23 mouse cellular contexts compared by ENCODE assay signal in genomic region chr16:23181054-23181453, GRCm38 (mm10). TPM values are rescaled to one million over a fixed set of nuclear protein-coding genes. Genes with fewer than 3 reads are reported as not detected.
A peak's percentile ranks its signal among the peaks of the same experiment; 100 is the strongest.
DNase-seq lines count a peak whose midpoint lies in the region; ATAC-seq lines count a peak whose summit lies in the region.
"Had no signal": no experiment of that assay in that cellular context is flagged by ENCODE, and none has a peak within 500 bp of the region (broad histone marks: within the 10 kb centered on the region; RNA-seq: fewer than 3 reads in every experiment).

No protein-coding gene starts in this region.

- H3K9me3 ChIP-seq in hindbrain, embryonic 12.5 days (replicated peaks) = no peaks in the 10 kb centered on the region
- H3K9me3 ChIP-seq: embryonic facial prominence, embryonic 13.5 days; forebrain, embryonic 15.5 days; heart, embryonic 10.5 days; hindbrain, embryonic 13.5 days; intestine, embryonic 15.5 days; liver, embryonic 13.5 days had no signal

- H3K27me3 ChIP-seq in hindbrain, embryonic 12.5 days = no peaks in the 10 kb centered on the region
- H3K27me3 ChIP-seq: embryonic facial prominence, embryonic 13.5 days; forebrain, embryonic 15.5 days; hindbrain, embryonic 13.5 days; intestine, embryonic 15.5 days; liver, embryonic 13.5 days; Patski had no signal

- intact Hi-C loops in left cerebral cortex, postnatal 4 days (cut with DNase I) = no loop called here

- ATAC-seq in activated CD4-positive, CD25-positive, alpha-beta regulatory T cell, adult 4 months = peak; percentile 20
- ATAC-seq in inflammation-experienced regulatory T-cells, adult 6 months = peak; percentile 14
- no peak for ATAC-seq in hindbrain, embryonic 12.5 days (ENCODE audit: low FRiP score)
- ATAC-seq: forebrain, embryonic 15.5 days; intestine, embryonic 15.5 days; midbrain, embryonic 16.5 days; Patski had no signal

- no peak overlapping the region for H3K4me3 ChIP-seq in hindbrain, embryonic 12.5 days
- H3K4me3 ChIP-seq: embryonic facial prominence, embryonic 13.5 days; forebrain, embryonic 15.5 days; heart, embryonic 10.5 days; hindbrain, embryonic 13.5 days; intestine, embryonic 15.5 days; left cerebral cortex, adult 2 months; liver, embryonic 13.5 days had no signal

- no peaks in the 10 kb centered on the region for H3K4me1 ChIP-seq in hindbrain, embryonic 12.5 days
- H3K4me1 ChIP-seq: embryonic facial prominence, embryonic 13.5 days; forebrain, embryonic 15.5 days; heart, embryonic 10.5 days; hindbrain, embryonic 13.5 days; intestine, embryonic 15.5 days; liver, embryonic 13.5 days had no signal

- WGBS in hindbrain, embryonic 12.5 days = 80% methylated on average over 4 of the region's 4 CpGs

- no peak overlapping the region for H3K27ac ChIP-seq in hindbrain, embryonic 12.5 days
- H3K27ac ChIP-seq: embryonic facial prominence, embryonic 13.5 days; forebrain, embryonic 15.5 days; heart, embryonic 10.5 days; hindbrain, embryonic 13.5 days; intestine, embryonic 15.5 days; liver, embryonic 13.5 days had no signal

- H3K9ac ChIP-seq in hindbrain, embryonic 12.5 days = no peak overlapping the region
- H3K9ac ChIP-seq: embryonic facial prominence, embryonic 13.5 days; forebrain, embryonic 15.5 days; hindbrain, embryonic 13.5 days; intestine, embryonic 15.5 days; liver, embryonic 13.5 days had no signal

- DNase-seq in layer of hippocampus, adult 9-11 months = peak; percentile 53
- DNase-seq in layer of hippocampus, postnatal 25 days (ENCODE audit: extremely low spot score in 1 of 2, low spot score in 1 of 2) = no peak
- peak; percentile 60 for DNase-seq in CD4-positive, CD25-positive, alpha-beta regulatory T cell, adult 2 months (ENCODE audit: low read depth, low spot score)
- no peak for DNase-seq in embryo, embryonic 11 days
- DNase-seq in left cerebral cortex, postnatal 4 days = no peak
- DNase-seq: adrenal gland, postnatal 14 days; cerebellum, adult 9-11 months; gastrocnemius, postnatal 36 days; liver, embryonic 13.5 days; thymus, postnatal 4 days had no signal

- H3K36me3 ChIP-seq in hindbrain, embryonic 12.5 days = no peaks in the 10 kb centered on the region
- H3K36me3 ChIP-seq: embryonic facial prominence, embryonic 13.5 days; forebrain, embryonic 15.5 days; heart, embryonic 10.5 days; hindbrain, embryonic 13.5 days; intestine, embryonic 15.5 days; liver, embryonic 13.5 days had no signal

- no peak overlapping the region for H3K4me2 ChIP-seq in hindbrain, embryonic 12.5 days (replicated peaks)
- H3K4me2 ChIP-seq: embryonic facial prominence, embryonic 13.5 days; forebrain, embryonic 15.5 days; hindbrain, embryonic 13.5 days; intestine, embryonic 15.5 days; liver, embryonic 13.5 days had no signal

RNA-seq across cellular contexts. Expression of gene Adipoq, which starts 34.7 kb away (rescaled TPM):
- not detected for total RNA-seq in layer of hippocampus, postnatal 25 days (2021)
- polyA plus RNA-seq in activated CD4-positive, CD25-positive, alpha-beta regulatory T cell, adult 4 months (2017; shearing (Covaris generic)) = not detected
- polyA plus RNA-seq in inflammation-experienced regulatory T-cells, adult 6 months (2017; shearing (Covaris generic)) = under 1 TPM in 2 of 3 experiments, not detected in 1; 0.46 to 0.95 TPM
- not detected in 2 replicates for polyA plus RNA-seq in hindbrain, embryonic 12.5 days (2016; fragmentation: Nextera tagmentation; extraction: Ambion mirVana)
- not detected for total RNA-seq in left cerebral cortex, postnatal 4 days (2021)
- total RNA-seq: left cerebral cortex, adult 2 months had no signal
- polyA plus RNA-seq: embryonic facial prominence, embryonic 13.5 days; forebrain, embryonic 15.5 days; hindbrain, embryonic 13.5 days; intestine, embryonic 15.5 days; kidney, embryonic 14.5 days; limb, embryonic 11.5 days; liver, embryonic 13.5 days; midbrain, embryonic 16.5 days; Patski had no signal

RNA-seq across cellular contexts. Expression of gene St6gal1, which starts 43.5 kb away (rescaled TPM):
- 10 to 100 TPM; 13.2 to 15.2 TPM for total RNA-seq in layer of hippocampus, postnatal 25 days (2021)
- 10 to 100 TPM; 68.6 to 88.1 TPM for polyA plus RNA-seq in activated CD4-positive, CD25-positive, alpha-beta regulatory T cell, adult 4 months (2017; shearing (Covaris generic))
- 10 to 100 TPM; 24.7 to 67.7 (median 66.3) TPM for polyA plus RNA-seq in inflammation-experienced regulatory T-cells, adult 6 months (2017; shearing (Covaris generic))
- polyA plus RNA-seq in hindbrain, embryonic 12.5 days (2016; fragmentation: Nextera tagmentation; extraction: Ambion mirVana) = 38.7 and 40.0 TPM in 2 replicates
- total RNA-seq in left cerebral cortex, postnatal 4 days (2021) = 10 to 100 TPM; 19.1 to 23.2 TPM

RNA-seq across cellular contexts. Expression of gene Rfc4, which starts 53.5 kb away (rescaled TPM):
- 1 to 10 TPM; 4.8 TPM for total RNA-seq in layer of hippocampus, postnatal 25 days (2021)
- polyA plus RNA-seq in activated CD4-positive, CD25-positive, alpha-beta regulatory T cell, adult 4 months (2017; shearing (Covaris generic)) = 10 to 100 TPM; 51.8 to 68.2 TPM
- 100 to 1,000 TPM in 1 of 3 experiments, 10 to 100 TPM in 2; 34.3 to 110 (median 50.4) TPM for polyA plus RNA-seq in inflammation-experienced regulatory T-cells, adult 6 months (2017; shearing (Covaris generic))
- polyA plus RNA-seq in hindbrain, embryonic 12.5 days (2016; fragmentation: Nextera tagmentation; extraction: Ambion mirVana) = 94.2 and 97.2 TPM in 2 replicates
- total RNA-seq in left cerebral cortex, postnatal 4 days (2021) = 10 to 100 TPM in 1 of 2 experiments, 1 to 10 TPM in 1; 9.7 to 11.5 TPM

Comparison
In these comparisons a context has a peak if more than half of its experiments do, and no peak if none do; other contexts are left out.
1. DNase-seq: peak in layer of hippocampus, adult 9-11 months (single experiment) and CD4-positive, CD25-positive, alpha-beta regulatory T cell, adult 2 months (single experiment); none in layer of hippocampus, postnatal 25 days (0 of 2), embryo, embryonic 11 days (single experiment) and left cerebral cortex, postnatal 4 days (single experiment).